Mouse (Mus musculus) ZHBTc4 (cell line): ENCODE data around the gene Lypd5.

ENCODE experiments used
- DNase-seq: peaks from one replicate; pipeline ENCODE4 v3.0.0-alpha.2; 2011; ENCODE audit warnings: low read depth, low spot score

Gene Lypd5

GRCm38 (mm10) chr7:24359269-24359668 lies 10.3 kb downstream of the Lypd5 start:
- peak; percentile 81 for DNase-seq

- DNase-seq: peak; percentile 81
Observed at GRCm38 (mm10) chr7:24361001-24361400, 12.0 kb downstream of the Lypd5 start.

GRCm38 (mm10) chr7:24363228-24363627 lies 14.2 kb downstream of the Lypd5 start:
- DNase-seq: peak; percentile 64

- DNase-seq: peak; percentile 90
Observed at GRCm38 (mm10) chr7:24364827-24365226, 15.8 kb downstream of the Lypd5 start.

- DNase-seq: no peak
Observed at GRCm38 (mm10) chr7:24365258-24366014, 16.4 kb downstream of the Lypd5 start.

GRCm38 (mm10) chr7:24366716-24367632 lies 18.0 kb downstream of the Lypd5 start:
- DNase-seq: no peak

GRCm38 (mm10) chr7:24368226-24368625 lies 19.2 kb downstream of the Lypd5 start:
- no peak for DNase-seq

- DNase-seq: no peak
Observed at GRCm38 (mm10) chr7:24368946-24369345, 19.9 kb downstream of the Lypd5 start.

GRCm38 (mm10) chr7:24369731-24370541 lies 20.9 kb downstream of the Lypd5 start, which contains the start of gene Kcnn4:
Kcnn4 (plus strand) TSS chr7:24370263.
- DNase-seq: peak; percentile 43

GRCm38 (mm10) chr7:24371012-24371808 lies 22.2 kb downstream of the Lypd5 start:
- DNase-seq: no peak

- DNase-seq: no peak
Observed at GRCm38 (mm10) chr7:24371809-24372145, 22.8 kb downstream of the Lypd5 start.

- no peak for DNase-seq
Observed at GRCm38 (mm10) chr7:24372300-24372699, 23.3 kb downstream of the Lypd5 start.

GRCm38 (mm10) chr7:24372786-24373185 lies 23.8 kb downstream of the Lypd5 start:
- DNase-seq: no peak

GRCm38 (mm10) chr7:24373538-24374379 lies 24.8 kb downstream of the Lypd5 start:
- no peak for DNase-seq

- no peak for DNase-seq
Observed at GRCm38 (mm10) chr7:24376456-24376855, 27.5 kb downstream of the Lypd5 start.

GRCm38 (mm10) chr7:24377091-24377865 lies 28.3 kb downstream of the Lypd5 start:
- DNase-seq: peak; percentile 79

- DNase-seq: no peak
Observed at GRCm38 (mm10) chr7:24378049-24378701, 29.2 kb downstream of the Lypd5 start.

GRCm38 (mm10) chr7:24379934-24380333 lies 30.9 kb downstream of the Lypd5 start:
- DNase-seq: no peak

- no peak for DNase-seq
Observed at GRCm38 (mm10) chr7:24380370-24380769, 31.4 kb downstream of the Lypd5 start.
